Mouse (Mus musculus): ENCODE measurements at regions not wholly inside any gene's neighbourhood (a gene's known extent, or its start where the extent isn't known, plus 50 kb on each side); places are given as distances from the start of the nearest gene placed in this dataset.

DNA sequence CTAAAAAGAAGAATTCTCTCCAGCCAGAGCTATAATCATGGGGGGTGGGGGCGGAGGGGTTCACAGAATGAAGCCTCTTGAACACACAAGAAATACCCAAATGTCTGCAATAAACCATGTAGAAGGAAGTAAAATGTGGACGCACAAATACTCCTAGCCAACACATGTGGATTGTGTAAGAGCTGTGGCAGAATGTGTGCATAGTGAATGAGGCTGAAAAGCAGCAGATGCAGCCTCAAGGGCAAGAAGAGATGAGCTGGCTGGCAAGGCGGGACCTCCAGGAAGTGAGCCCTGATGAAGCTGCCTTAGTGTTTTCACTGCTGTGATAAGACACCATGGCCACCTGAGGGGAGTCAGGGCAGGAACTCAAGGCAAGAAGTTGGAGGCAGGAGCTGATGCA lies 53.3 kb upstream of the Arhgap28 start:
- DNase-seq (ENCODE audit: extremely low read depth, low read depth, low spot score), result no peak

- DNase-seq (ENCODE audit: extremely low read depth, low read depth, low spot score), result no peak
Observed at GRCm38 (mm10) chr17:68060455-68060854, 56.5 kb upstream of the Arhgap28 start.

DNA sequence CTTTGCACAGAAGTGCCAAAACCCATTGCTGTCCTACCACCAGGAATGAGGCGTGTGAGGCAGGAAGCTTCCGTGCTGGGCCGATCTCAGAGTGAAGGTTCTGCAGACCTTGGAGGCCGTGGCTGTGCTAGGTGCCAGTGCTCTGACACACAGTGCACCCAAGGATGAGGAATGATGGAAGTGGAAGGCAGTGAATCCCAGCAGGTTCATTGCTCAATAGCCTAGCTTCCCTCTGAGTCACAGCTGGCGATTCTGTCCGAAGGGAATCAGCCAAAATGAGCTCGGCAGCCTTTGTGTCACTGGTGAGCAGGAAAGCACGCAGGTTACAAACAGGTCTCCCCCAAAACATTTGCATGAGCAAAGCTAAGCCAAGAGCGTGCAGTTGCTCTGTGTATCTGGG lies 61.8 kb upstream of the Arhgap28 start:
- DNase-seq (ENCODE audit: extremely low read depth, low read depth, low spot score), result no peak

DNA sequence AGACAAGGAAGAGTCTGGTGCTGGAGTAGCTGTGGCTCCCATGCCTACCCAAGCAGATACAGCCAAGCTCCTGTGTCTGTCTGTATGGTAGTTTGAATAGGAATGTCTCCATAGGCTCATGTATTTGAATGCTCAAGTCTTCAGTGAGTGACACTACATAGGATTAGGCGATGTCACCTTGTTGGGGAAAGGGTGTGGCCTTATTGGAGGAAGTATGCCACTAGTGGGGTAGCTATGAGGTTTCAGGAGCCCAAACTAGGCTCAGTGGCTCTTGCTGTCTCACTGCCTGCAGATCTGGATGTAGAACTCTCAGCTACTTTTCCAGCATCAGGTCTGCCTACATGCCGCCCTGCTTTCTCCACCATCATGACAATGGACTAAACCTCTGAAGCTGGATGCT lies 62.3 kb upstream of the Arhgap28 start:
- no peak for DNase-seq (ENCODE audit: extremely low read depth, low read depth, low spot score)

GRCm38 (mm10) chr17:68069008-68069407 lies 65.1 kb upstream of the Arhgap28 start:
- DNase-seq (ENCODE audit: extremely low read depth, low read depth, low spot score), result no peak

- no peak for DNase-seq (ENCODE audit: extremely low read depth, low read depth, low spot score)
Observed at GRCm38 (mm10) chr17:68069484-68069883, 65.6 kb upstream of the Arhgap28 start.

DNA sequence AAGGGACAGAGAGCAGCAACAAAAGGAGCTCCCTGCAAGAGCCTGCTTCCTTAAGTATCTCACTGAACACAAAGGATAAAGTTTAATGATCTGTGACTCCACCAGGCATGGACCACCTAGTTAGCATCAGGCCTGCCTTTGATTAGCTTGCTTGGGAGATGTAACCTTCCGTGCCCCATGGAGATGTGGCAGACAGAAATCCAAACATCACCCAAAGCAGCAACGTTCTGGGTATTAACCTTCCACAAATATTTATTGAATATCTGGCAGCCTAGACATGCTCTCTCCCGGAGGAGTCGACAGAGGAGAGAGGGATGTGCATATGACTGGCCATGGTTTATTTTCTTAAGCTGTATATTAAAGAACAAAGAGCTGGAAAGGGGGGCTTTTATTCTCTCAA lies 67.6 kb upstream of the Arhgap28 start:
- no peak for DNase-seq (ENCODE audit: extremely low read depth, low read depth, low spot score)

DNA sequence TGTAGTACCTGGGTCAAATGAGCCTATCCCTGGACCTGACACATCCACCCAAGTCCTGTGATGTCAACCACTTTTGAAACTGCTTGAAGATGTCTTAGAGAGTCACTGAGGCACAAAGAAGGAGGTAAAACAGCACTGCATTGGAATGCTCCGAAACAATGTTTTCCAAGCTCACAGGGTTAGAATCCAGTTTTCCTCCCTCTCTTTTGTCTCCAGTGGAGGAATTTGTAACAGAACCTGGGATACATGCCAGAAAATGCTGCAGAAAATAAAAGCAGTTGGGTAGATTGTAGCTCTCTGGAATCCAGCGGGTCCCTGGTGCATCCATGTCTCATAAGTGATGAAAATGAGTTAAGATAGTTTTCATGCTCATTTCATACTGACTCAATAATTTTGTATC lies 71.8 kb upstream of the Arhgap28 start:
- DNase-seq (ENCODE audit: extremely low read depth, low read depth, low spot score), result no peak

- DNase-seq (ENCODE audit: extremely low read depth, low read depth, low spot score), result no peak
Observed at GRCm38 (mm10) chr17:68078709-68079108, 74.8 kb upstream of the Arhgap28 start.

- DNase-seq (ENCODE audit: extremely low read depth, low read depth, low spot score), result peak; percentile 68
Observed at GRCm38 (mm10) chr17:68084446-68084845, 80.5 kb upstream of the Arhgap28 start.

DNA sequence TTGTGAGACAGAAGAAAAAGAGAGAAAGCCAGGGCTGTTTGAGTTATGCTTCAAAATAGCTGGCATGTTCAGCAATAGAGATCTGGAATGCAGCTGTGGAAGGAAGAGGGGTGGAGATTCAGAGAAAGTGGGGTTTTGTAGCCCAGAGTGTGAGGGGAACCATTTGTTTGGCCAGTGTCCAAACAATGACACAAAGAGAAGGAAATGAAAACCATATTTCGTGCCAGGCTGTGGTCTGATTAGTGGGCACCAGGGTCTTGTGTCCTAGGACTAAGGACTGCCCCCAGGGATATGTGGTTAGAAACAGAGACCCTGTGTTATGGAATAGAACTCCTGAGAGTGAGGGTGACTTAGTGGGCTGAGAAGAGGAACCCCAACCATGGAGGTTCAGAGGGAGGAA lies 83.2 kb upstream of the Arhgap28 start:
- no peak for DNase-seq (ENCODE audit: extremely low read depth, low read depth, low spot score)

DNA sequence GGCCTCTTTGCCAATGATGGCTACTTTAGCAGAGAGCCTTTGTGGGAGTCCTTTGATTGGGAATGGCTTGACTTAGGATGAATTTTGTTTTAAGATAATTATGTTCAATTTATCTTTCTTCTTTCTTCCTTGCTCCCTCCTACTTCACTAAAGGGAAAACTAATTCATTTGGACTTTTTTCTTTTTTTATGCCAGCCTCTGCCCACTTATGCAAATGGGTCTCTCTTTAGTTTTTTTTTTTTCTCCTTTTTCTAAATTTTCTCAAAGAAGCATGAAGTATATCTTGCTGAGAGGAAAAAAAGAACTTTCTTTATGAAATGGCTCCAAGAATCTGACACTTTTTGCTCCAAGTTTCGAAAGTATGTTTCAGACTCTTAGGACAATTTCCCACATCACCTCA lies 85.3 kb upstream of the Arhgap28 start:
- no peak for DNase-seq (ENCODE audit: extremely low read depth, low read depth, low spot score)

GRCm38 (mm10) chr17:68089830-68090229 lies 85.9 kb upstream of the Arhgap28 start:
- no peak for DNase-seq (ENCODE audit: extremely low read depth, low read depth, low spot score)

GRCm38 (mm10) chr17:68096982-68097381 lies 93.1 kb upstream of the Arhgap28 start:
- DNase-seq (ENCODE audit: extremely low read depth, low read depth, low spot score), result no peak

DNA sequence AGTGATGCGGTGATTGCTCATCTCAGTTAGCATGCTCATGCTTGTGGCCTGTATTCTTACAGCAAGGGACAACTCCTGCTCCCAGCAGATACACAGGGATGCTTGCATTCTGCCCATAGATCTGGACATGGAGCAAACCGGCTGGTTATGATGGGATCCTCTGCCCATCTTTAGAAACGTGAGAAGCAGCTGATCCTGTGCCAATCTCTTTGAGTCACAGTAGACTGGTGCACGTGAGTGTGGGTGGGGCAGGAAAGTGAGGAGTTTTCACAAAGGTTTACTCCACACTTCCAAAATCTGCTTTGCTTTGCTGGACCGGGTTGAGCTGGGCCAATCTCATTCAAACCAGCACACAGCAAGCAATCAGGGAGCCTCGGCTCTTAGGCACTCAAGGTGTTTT lies 93.5 kb upstream of the Arhgap28 start:
- DNase-seq (ENCODE audit: extremely low read depth, low read depth, low spot score), result no peak

GRCm38 (mm10) chr17:68100093-68100492 lies 96.2 kb upstream of the Arhgap28 start:
- no peak for DNase-seq (ENCODE audit: extremely low read depth, low read depth, low spot score)

DNA sequence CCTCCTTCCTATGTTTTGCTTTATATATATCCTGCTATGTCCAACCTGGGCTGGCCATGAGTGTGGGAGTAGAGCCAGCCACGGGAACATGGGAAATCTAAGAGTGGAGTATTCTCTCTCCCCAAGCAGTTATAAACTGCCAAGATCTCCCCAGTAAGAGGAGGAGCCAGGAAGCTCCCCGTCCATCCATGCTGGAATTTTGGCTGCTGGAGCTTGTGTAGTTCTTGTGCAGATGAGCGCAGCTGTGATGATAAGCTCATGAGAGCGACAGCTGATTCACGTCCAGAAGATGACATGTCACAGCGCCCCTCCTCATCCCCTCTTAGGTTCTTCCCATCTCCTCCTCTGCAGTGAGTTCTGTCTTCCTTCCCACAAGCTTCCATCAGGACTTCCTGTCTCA lies 99.4 kb upstream of the Arhgap28 start:
- no peak for DNase-seq (ENCODE audit: extremely low read depth, low read depth, low spot score)

- no peak for DNase-seq (ENCODE audit: extremely low read depth, low read depth, low spot score)
Observed at GRCm38 (mm10) chr17:68106366-68106765, 102.4 kb upstream of the Arhgap28 start.

DNA sequence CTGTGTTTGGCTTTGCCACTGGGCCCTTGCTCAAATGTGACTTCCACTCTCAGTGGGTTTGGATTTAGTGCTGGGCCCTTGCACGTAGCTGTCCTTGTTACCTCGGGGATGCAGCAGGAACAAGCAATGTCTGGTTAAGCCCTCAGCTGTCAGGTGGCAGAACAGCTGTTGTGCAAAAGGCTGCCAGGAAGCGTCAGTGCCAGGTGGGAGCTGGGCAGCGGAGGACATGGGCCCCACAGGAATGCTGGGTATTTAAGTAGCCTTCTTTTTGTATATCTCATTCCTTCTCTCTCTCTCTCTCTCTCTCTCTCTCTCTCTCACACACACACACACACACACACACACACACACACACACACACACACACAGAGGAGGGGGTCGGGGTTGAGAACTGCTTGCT lies 104.0 kb upstream of the Arhgap28 start:
- DNase-seq (ENCODE audit: extremely low read depth, low read depth, low spot score), result no peak

DNA sequence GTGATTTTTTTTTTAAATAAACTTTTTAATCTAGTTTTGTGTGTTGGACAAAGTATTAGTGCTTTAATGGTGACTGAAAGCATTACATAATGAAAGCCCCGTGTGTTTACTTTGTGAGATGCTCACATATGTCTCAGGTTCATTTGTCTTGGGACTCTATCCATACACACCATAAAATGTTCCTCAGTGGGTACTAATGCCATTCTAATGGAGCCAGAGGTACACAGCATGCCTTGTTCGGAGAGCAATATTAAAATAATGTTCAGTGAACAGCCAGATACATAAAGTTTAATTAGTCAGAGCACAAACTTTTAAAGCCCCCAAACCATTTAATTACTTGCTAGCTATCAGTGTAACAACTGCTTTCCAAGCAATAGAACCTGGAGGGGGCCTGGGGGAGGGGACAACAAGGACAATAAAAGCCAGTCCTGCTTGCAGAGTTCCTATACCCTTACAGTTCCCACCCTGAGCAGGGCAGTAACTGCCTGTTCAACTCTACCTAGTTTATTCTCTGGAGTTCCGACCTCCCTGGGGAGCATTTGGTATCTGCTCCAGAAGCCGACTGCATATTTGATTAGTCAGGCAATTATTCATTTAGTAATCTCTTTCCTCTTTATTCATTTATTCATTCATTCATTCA lies 108.0 kb upstream of the Arhgap28 start:
- DNase-seq (ENCODE audit: extremely low read depth, low read depth, low spot score), result no peak

- no peak for DNase-seq (ENCODE audit: extremely low read depth, low read depth, low spot score)
Observed at GRCm38 (mm10) chr17:68112763-68113330, 108.9 kb upstream of the Arhgap28 start.

- DNase-seq (ENCODE audit: extremely low read depth, low read depth, low spot score), result no peak
Observed at GRCm38 (mm10) chr17:68115599-68115998, 111.7 kb upstream of the Arhgap28 start.

DNA sequence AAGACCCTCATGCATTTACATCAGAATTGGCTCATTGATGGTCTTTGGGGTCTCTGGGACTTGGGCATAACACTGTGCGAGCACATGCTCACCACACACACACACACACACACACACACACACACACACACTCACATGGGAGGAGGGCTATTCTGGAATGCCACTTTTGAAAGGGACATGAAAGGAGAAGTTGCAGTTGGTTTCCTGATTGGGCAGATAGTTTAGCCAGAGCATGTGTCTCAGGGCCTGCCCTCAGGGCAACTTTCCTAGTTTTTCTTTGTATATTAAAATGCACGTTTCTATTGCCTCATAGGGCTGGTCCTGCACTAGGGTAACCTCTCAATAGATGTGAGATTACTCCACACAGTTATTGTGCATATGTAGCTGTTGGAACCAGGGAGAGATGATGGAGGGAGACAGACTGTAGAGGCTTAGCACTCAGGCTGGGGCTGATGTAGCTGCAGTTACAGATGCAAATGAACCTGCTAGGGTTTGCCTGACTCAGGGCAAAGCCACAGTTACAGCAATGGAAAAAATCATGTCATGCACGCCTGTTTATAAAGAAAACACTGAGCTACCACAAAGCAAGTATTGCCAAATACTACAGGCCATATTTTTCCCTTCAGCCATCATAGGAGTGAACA lies 115.3 kb upstream of the Arhgap28 start:
- DNase-seq (ENCODE audit: extremely low read depth, low read depth, low spot score), result no peak

Measured in fat pad, adult 2 months (tissue).